Comparison of ENCODE assay signal across 8 mouse cellular contexts in genomic region chr12:78919079-78919712, GRCm38 (mm10). TPM values are rescaled to one million over a fixed set of nuclear protein-coding genes. Genes with fewer than 3 reads are reported as not detected.
DNase-seq lines count a peak whose midpoint lies in the region; ATAC-seq and TF ChIP-seq lines count a peak whose summit lies in the region.

No protein-coding gene starts in this region.

- intact Hi-C loops in left cerebral cortex, postnatal 25 days (cut with DNase I), result loop anchor here (5.0 kb wide), 1 partner anchor 103 kb away; no protein-coding TSS in a partner anchor

- H3K27ac ChIP-seq in heart, embryonic 10.5 days, result no peak overlapping the region
- no peak overlapping the region for H3K27ac ChIP-seq in intestine, postnatal 0 days (ENCODE audit: low read depth, low read length)

- peak; percentile 97 for TF ChIP-seq CTCF in intestine, postnatal 0 days (IDR thresholded peaks at IDR 0.05; ENCODE audit: low read depth)

- peaks cover 6% of the 10 kb centered on the region; the same call in 1 of the 2 replicates for H3K27me3 ChIP-seq in heart, embryonic 10.5 days (ENCODE audit: insufficient read depth, poor library complexity, severe bottlenecking)
- no peaks in the 10 kb centered on the region for H3K27me3 ChIP-seq in intestine, postnatal 0 days (replicated peaks; ENCODE audit: control insufficient read depth, insufficient read depth, low read length)

- H3K4me3 ChIP-seq in heart, embryonic 10.5 days, result no peak overlapping the region
- H3K4me3 ChIP-seq in intestine, postnatal 0 days (ENCODE audit: low read depth, low read length), result no peak overlapping the region

- 31% methylated on average over 16 of the region's 16 CpGs for WGBS in heart, embryonic 10.5 days
- WGBS in intestine, postnatal 0 days, result 21% methylated on average over 16 of the region's 16 CpGs

- DNase-seq in heart, adult 18-20 months, result peak; percentile 72 to 84
- no peak for DNase-seq in heart, embryonic 10.5 days (ENCODE audit: low spot score)
- peak; percentile 91 for DNase-seq in embryo, embryonic 10.5 days (ENCODE audit: low spot score)
- DNase-seq in gastrocnemius, postnatal 10 days, result peak; percentile 22
- peak; percentile 76 to 89 for DNase-seq in left cerebral cortex, postnatal 25 days (ENCODE audit: low spot score in 2 of 2)
- DNase-seq in mesoderm, embryonic 11.5 days (ENCODE audit: low read depth, low spot score), result peak; percentile 76
- DNase-seq in right cerebral cortex, postnatal 4 days, result peak; percentile 26

- no peaks in the 10 kb centered on the region for H3K9me3 ChIP-seq in heart, embryonic 10.5 days
- no peaks in the 10 kb centered on the region for H3K9me3 ChIP-seq in intestine, postnatal 0 days (ENCODE audit: control insufficient read depth)

- no peaks in the 10 kb centered on the region for H3K4me1 ChIP-seq in heart, embryonic 10.5 days
- H3K4me1 ChIP-seq in intestine, postnatal 0 days (replicated peaks; ENCODE audit: control insufficient read depth, insufficient read depth, low read length), result no peaks in the 10 kb centered on the region

- H3K9ac ChIP-seq in intestine, postnatal 0 days (ENCODE audit: low read depth, low read length), result no peak overlapping the region

- ATAC-seq in intestine, postnatal 0 days, result peak; percentile 67

- H3K36me3 ChIP-seq in heart, embryonic 10.5 days, result no peaks in the 10 kb centered on the region
- H3K36me3 ChIP-seq in intestine, postnatal 0 days (ENCODE audit: control insufficient read depth, insufficient read depth), result no peaks in the 10 kb centered on the region

- H3K4me2 ChIP-seq in intestine, postnatal 0 days (replicated peaks; ENCODE audit: low read depth), result peak overlapping the region; percentile 52

RNA-seq across cellular contexts. Expression of gene Plek2, which starts 12.4 kb away (rescaled TPM):
- under 1 TPM; 0.17 to 0.46 TPM for total RNA-seq in heart, adult 18-20 months (2021)
- polyA plus RNA-seq in heart, embryonic 10.5 days (2016; fragmentation: Nextera tagmentation; extraction: Ambion mirVana), result 7.5 and 7.9 TPM in 2 replicates
- total RNA-seq in gastrocnemius, postnatal 10 days (2021), result under 1 TPM in 1 of 2 experiments, not detected in 1; 0.50 TPM
- 21.5 and 23.5 TPM in 2 replicates for polyA plus RNA-seq in intestine, postnatal 0 days (2015; fragmentation: Nextera tagmentation; extraction: Ambion mirVana)
- total RNA-seq in left cerebral cortex, postnatal 25 days (2021), result under 1 TPM in 1 of 2 experiments, not detected in 1; 0.21 TPM

RNA-seq across cellular contexts. Expression of gene Eif2s1, which starts 57.6 kb away (rescaled TPM):
- 10 to 100 TPM; 48.4 to 54.6 TPM for total RNA-seq in heart, adult 18-20 months (2021)
- polyA plus RNA-seq in heart, embryonic 10.5 days (2016; fragmentation: Nextera tagmentation; extraction: Ambion mirVana), result 230 and 281 TPM in 2 replicates
- 10 to 100 TPM; 45.9 to 48.7 TPM for total RNA-seq in gastrocnemius, postnatal 10 days (2021)
- 71.2 and 77.6 TPM in 2 replicates for polyA plus RNA-seq in intestine, postnatal 0 days (2015; fragmentation: Nextera tagmentation; extraction: Ambion mirVana)
- total RNA-seq in left cerebral cortex, postnatal 25 days (2021), result 10 to 100 TPM; 48.4 to 63.7 TPM

RNA-seq across cellular contexts. Expression of gene Atp6v1d, which starts 57.8 kb away (rescaled TPM):
- total RNA-seq in heart, adult 18-20 months (2021), result 10 to 100 TPM; 82.5 to 86.7 TPM
- 74.7 and 75.6 TPM in 2 replicates for polyA plus RNA-seq in heart, embryonic 10.5 days (2016; fragmentation: Nextera tagmentation; extraction: Ambion mirVana)
- total RNA-seq in gastrocnemius, postnatal 10 days (2021), result 10 to 100 TPM; 44.2 to 48.0 TPM
- 124 and 138 TPM in 2 replicates for polyA plus RNA-seq in intestine, postnatal 0 days (2015; fragmentation: Nextera tagmentation; extraction: Ambion mirVana)
- total RNA-seq in left cerebral cortex, postnatal 25 days (2021), result 100 to 1,000 TPM; 295 to 301 TPM
